Mouse (Mus musculus) retina, embryonic 14.5 days (tissue): Measurements from ENCODE around the gene Plxna4.

Experiments used
- DNase-seq: peaks from one replicate; pipeline ENCODE4 v3.0.0-alpha.2; 2015; ENCODE audit warnings: low spot score

Gene Plxna4

DNA sequence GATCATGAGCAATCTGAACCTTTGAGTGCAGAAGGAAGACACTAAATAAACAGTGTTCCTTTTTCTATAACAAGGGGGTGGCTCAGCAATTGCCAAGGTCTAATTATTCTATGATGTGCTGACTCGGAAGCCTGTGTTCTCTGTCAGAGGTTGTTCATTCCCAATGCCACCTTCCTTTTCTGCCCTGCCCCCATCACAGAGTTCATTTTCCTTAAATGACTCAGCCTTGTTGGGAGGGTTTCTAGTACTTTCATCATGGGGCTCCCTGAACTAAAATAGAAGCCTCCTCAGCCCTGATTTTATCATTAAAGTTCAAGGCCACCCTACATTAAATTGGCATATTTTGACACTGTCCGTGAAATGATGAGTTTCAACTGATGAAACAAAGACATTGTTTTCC, 242.0 kb downstream of the Plxna4 start:
- no peak for DNase-seq

GRCm38 (mm10) chr6:32342727-32343126, 245.3 kb downstream of the Plxna4 start:
- DNase-seq = no peak

GRCm38 (mm10) chr6:32342272-32342671, 245.7 kb downstream of the Plxna4 start:
- DNase-seq = no peak

GRCm38 (mm10) chr6:32338416-32338943, 249.5 kb downstream of the Plxna4 start:
- no peak for DNase-seq

DNA sequence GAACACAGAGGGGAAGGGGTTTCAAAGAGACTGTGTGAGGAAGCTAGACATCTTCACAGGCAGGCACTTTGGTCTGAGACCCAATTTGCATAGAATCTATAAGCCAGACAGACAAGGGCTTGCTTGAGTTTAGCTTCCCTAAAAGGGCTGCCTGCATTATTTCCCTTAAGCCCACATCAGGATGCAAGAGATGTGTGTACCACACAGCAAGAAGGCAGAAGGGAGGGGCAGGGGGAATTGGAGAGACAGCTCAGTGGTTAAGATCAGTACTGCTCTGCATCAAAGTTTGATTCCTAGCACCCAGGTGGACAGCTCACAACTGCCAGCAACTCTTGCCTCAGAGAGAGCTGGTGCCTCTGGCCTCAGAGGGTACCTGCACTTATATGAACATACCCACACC, 256.7 kb downstream of the Plxna4 start:
- no peak for DNase-seq

- no peak for DNase-seq
Observed at GRCm38 (mm10) chr6:32330034-32330795, 257.8 kb downstream of the Plxna4 start.

DNA sequence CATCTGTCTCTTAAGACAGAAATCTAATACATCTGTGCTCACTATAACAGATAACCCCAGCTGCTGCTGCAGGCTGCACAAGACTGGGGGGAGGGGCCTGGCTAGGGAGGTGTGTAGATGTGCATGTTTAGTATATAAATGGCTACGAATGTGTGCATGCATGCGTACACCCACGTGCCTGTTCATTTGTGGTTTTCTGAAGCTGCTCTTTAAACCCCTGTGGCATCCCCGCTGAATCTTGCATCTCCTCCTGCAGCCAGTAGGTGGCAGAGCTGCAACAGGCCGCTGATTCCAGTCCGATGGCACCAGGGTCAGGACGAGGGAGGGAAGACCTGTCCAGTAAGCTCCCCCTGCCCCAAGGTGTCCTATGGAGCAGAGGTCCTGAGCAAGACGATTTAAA, 260.0 kb downstream of the Plxna4 start:
- peak; percentile 90 for DNase-seq

DNA sequence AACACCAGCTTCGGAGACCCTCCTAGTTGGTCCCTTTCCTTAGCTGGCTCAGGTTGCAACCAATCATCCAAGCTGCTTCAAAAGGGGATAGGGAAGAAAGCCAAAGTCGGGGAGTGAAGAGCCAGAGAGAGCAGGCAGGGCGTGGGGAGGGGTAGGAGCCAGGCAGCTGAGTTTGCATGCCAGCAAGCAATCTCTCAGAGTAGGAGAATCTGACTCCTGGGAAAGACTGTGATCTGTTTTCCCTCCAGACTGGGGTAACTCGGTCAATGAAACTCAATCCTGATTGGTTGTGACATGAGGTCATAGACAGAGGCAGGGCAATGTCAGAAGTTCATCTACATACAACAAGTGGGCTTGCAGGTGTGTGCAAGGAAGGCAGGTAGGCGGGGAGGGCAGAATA, 260.8 kb downstream of the Plxna4 start:
- peak; percentile 53 for DNase-seq

- DNase-seq = no peak
Observed at GRCm38 (mm10) chr6:32326406-32326805, 261.6 kb downstream of the Plxna4 start.

- no peak for DNase-seq
Observed at GRCm38 (mm10) chr6:32325851-32326250, 262.1 kb downstream of the Plxna4 start.

GRCm38 (mm10) chr6:32321187-32321586, 266.8 kb downstream of the Plxna4 start:
- DNase-seq = no peak

DNA sequence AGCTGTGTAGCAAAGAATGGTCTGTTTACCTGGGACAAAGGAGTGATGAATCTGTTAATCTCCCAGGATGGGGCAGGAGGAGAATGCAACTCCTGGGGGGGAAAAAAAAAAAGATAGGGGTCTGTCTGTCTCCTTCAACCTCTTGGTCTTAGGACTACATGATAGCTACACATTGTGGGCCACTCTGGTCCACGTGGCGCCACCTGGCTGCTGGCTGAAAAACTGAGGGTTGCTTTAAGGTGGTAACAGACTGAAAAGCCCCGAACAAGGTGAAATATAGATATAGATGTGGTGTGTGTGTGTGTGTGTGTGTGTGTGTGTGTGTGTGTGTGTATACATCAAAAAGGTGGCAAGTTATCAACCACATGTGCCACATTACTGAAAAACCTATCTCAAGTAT, 267.7 kb downstream of the Plxna4 start:
- DNase-seq = peak; percentile 58

- DNase-seq = no peak
Observed at GRCm38 (mm10) chr6:32317470-32317869, 270.5 kb downstream of the Plxna4 start.

DNA sequence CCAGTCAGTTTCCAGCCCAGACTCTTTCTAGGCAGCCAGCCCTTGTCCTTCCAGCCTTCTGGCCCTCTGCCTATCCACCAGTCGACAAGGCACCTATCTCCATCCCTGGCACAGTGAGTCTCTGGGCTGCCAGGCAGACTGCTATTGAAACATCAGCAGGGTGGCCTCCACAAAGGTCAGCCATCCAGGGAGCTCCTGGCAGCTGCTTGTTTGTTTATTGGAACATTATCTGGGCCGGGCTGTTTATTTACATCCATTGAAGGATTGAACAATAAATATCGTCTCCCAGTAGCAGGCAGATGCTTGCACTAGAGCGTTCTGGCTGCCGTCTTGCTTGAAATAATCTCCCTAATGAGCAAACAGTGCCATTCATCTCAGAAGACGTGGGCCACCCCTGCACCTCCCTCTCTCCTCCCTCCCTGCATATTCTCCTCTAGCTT, 273.0 kb downstream of the Plxna4 start:
- no peak for DNase-seq

DNA sequence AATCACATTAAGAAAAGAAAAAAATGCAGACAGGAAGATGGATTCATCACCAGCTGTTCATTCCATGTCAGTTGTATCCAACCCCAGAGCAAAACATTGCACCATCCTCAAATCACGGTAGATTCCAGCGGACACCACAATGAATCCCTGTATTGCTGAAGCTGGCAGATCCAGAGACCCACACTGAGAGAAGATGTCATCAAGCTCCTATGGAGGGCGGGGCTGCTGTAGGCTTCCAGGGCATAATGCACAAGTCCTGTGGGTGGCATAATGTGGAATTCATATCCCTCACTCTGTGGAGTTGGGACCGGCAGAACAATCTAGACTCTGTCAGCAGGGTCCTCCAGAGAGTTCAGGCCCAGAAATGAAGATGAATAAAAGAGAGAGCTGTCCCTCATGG, 278.8 kb downstream of the Plxna4 start:
- no peak for DNase-seq

DNA sequence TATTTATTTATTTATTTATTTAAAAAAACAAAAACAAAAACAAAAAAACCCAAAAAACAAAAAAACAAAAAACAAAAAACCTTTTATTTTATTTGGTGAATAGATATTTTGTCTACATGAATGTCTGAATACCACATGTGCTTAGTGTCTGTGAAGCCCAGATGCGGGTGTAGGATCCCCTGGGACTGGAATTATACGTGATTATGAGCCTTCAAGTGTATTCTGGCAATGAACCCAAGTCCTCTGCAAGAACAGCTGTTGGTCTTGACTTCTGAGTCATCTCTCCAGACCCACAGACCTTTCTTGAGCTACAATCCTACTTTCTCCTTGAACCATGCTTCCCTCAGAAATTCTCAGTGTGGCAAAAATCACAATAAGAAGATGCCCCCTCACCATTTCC, 287.4 kb downstream of the Plxna4 start:
- DNase-seq = no peak

DNA sequence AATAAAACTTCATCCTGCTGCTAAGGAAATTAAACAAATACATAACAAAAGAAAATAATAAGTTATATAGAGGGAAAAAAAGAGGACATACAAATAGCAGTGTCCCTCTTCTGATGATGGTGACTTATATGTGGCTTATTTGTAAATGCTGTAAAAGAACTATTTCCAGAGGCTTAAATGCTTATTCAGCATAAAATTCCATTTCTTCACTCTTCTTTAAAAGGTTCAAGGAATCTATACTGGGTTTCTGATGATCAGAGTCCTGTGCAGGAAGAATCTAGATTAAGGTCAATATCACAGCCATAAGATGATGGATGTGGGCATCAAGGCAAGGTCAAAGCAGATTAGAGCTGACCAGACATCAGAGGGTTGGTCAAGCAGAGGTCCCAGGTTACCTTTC, 306.5 kb downstream of the Plxna4 start:
- DNase-seq = no peak

DNA sequence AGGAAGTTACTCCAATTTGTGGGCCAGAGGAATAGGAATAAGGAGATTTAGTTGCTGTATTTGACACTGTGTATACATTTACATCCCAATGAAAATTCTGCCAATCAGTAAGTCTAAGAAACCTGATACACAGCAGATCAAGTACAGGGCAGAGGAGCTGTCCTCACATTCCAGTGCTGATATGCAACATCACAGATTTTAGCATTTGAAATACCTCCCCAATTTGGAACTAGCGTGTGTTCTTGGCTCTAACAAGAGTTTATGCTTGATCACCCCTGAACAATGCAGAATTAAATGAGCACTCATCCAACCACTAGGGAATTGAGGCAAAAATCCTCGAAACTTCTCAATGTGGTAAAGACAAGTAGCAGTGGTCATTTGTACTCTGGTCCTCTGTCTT, 307.3 kb downstream of the Plxna4 start:
- peak; percentile 74 for DNase-seq

- DNase-seq = peak; percentile 50
Observed at GRCm38 (mm10) chr6:32271463-32271862, 316.5 kb downstream of the Plxna4 start.

DNA sequence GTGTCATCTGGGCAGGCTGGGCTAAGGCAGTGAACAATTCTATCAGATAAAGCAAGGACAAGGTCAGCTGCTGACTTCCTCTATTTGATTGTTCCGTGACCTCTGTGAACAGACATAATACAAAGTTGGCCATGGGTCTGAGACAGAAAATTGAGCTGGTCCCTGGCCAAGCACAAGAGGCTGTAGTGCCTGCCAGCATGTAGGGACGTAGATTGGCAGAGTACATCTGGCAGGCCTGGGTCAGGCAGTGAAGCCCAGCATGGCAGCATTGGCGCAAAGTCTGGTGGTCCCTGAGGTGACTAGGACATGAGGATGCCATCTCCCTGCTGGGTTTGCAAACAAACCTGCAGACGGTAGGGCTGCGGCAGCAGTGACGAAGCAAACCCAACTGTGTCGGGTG, 321.9 kb downstream of the Plxna4 start:
- no peak for DNase-seq

DNA sequence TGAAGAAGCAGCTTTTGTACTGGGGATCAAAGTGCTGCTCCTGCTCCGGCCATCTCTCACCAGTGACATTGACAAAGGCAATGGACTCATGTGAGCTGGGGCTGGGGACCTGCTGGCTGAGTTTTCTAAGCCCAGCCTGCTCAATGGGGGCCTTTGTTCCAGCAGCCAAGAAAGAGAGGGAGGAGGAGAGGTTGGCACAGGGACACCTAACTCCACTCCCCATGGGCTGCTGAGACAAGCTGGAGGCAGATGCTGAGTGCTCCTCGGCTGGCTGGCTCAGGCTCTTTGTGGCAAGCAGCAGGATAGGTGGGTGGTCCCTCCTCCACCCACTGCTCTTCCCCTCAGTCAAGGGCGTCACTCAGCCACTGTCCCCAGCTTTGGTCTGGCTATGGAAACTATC, 326.7 kb downstream of the Plxna4 start:
- peak; percentile 43 for DNase-seq

- peak; percentile 27 for DNase-seq
Observed at GRCm38 (mm10) chr6:32260341-32260740, 327.7 kb downstream of the Plxna4 start.

DNA sequence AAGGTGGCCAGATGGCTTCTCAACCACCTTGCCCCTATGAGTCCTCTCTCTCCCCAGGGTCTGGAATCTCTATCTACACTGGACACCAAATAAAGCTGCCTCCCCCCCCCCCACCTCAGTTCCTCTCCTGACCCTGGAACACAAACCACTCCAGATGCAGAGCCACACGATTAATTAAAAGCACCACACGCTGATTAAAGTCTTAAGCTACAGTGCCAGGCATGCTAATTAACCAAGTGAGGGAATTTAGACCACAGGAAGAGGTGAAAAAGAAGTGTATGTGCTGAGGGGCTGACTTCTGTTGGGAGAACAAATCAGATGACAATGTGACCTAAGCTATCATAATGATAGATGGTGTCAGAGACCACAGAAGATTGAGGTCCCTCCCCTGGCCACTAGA, 332.8 kb downstream of the Plxna4 start:
- DNase-seq = no peak

- peak; percentile 54 for DNase-seq
Observed at GRCm38 (mm10) chr6:32252168-32252567, 335.8 kb downstream of the Plxna4 start.
